8 mouse cellular contexts compared by ENCODE assay signal in the genomic region with DNA sequence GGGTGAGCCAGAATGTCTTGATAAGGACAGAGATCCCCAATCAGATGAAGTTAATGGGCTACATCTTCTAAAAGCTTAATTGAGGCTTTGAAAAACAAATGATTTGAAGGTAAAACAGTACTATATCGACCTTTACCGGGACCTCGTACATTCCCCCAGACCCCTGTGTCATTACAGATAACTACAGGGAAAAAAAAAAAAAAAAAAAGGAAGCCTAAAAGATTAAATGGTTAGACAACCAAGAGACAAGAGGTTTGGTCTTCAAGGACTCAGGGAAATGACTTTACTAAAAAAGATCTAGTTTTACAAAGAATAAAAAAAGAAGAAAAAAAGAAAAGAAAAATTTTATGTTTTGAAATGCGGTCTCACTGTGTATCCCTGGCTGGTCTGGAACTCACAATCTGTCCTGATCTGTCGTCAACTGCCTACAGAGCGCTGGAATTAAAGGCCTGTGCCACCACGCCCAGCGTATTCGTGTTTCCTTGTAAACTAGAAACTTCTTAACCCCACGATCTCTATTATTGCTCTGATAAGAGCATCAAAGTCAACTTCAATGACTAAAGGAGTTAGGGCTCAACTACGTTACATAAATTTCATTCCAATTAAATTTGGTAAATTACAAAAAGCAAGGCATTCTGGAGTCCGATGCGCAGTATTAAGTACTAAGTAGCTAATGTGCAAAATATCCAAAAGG. TPM values are rescaled to one million over a fixed set of nuclear protein-coding genes. Genes with fewer than 3 reads are reported as not detected.
DNase-seq lines count a peak whose midpoint lies in the region; ATAC-seq and TF ChIP-seq lines count a peak whose summit lies in the region.

No protein-coding gene starts in this region.

- H3K4me3 ChIP-seq in heart, embryonic 15.5 days = peak overlapping the region; percentile 84
- peak overlapping the region; percentile 84 for H3K4me3 ChIP-seq in G1E (ENCODE audit: low read depth, low read length)
- H3K4me3 ChIP-seq in forebrain, embryonic 10.5 days = peak overlapping the region; percentile 94
- peak overlapping the region; percentile 95 for H3K4me3 ChIP-seq in liver, embryonic 11.5 days (ENCODE audit: low read depth, low read length)
- peak overlapping the region; percentile 97 for H3K4me3 ChIP-seq in stomach, embryonic 15.5 days (replicated peaks)

- TF ChIP-seq CTCF in G1E (IDR thresholded peaks at IDR 0.05; ENCODE audit: low read depth, low read length) = no peak

- H3K9ac ChIP-seq in heart, embryonic 15.5 days = peak overlapping the region; percentile 88
- peak overlapping the region; percentile 87 for H3K9ac ChIP-seq in liver, embryonic 11.5 days (ENCODE audit: low read depth, low read length)
- peak overlapping the region; percentile 93; the same call in 1 of the 2 replicates for H3K9ac ChIP-seq in stomach, embryonic 15.5 days

- H3K27ac ChIP-seq in heart, embryonic 15.5 days = peak overlapping the region; percentile 98
- H3K27ac ChIP-seq in forebrain, embryonic 10.5 days = peak overlapping the region; percentile 99
- H3K27ac ChIP-seq in liver, embryonic 11.5 days (ENCODE audit: low read depth, low read length) = no peak overlapping the region
- H3K27ac ChIP-seq in stomach, embryonic 15.5 days = peak overlapping the region; percentile 97; the same call in 1 of the 2 replicates

- WGBS in heart, embryonic 15.5 days = 12% methylated on average over 13 of the region's 13 CpGs
- 22% methylated on average over 13 of the region's 13 CpGs for WGBS in forebrain, embryonic 10.5 days
- 7% methylated on average over 13 of the region's 13 CpGs for WGBS in liver, embryonic 11.5 days
- WGBS in stomach, embryonic 15.5 days = 12% methylated on average over 13 of the region's 13 CpGs

- ATAC-seq in heart, embryonic 15.5 days (replicated peaks; ENCODE audit: insufficient number of reproducible peaks, insufficient read depth, low FRiP score, low read depth) = no peak
- ATAC-seq in G1E (ENCODE audit: extremely low read depth, insufficient number of reproducible peaks, low FRiP score, poor library complexity, severe bottlenecking) = no peak
- no peak for ATAC-seq in liver, embryonic 11.5 days (replicated peaks; ENCODE audit: low FRiP score)
- ATAC-seq in stomach, embryonic 15.5 days (ENCODE audit: insufficient read depth, low FRiP score, low read depth) = no peak

- no peaks in the 10 kb centered on the region for H3K27me3 ChIP-seq in heart, embryonic 15.5 days
- no peaks in the 10 kb centered on the region for H3K27me3 ChIP-seq in G1E (ENCODE audit: insufficient read depth, low read length)
- no peaks in the 10 kb centered on the region for H3K27me3 ChIP-seq in forebrain, embryonic 10.5 days (ENCODE audit: poor library complexity, severe bottlenecking)
- H3K27me3 ChIP-seq in liver, embryonic 11.5 days (replicated peaks; ENCODE audit: control insufficient read depth, insufficient read depth, low read length) = no peaks in the 10 kb centered on the region
- H3K27me3 ChIP-seq in stomach, embryonic 15.5 days (replicated peaks) = no peaks in the 10 kb centered on the region

- no peaks in the 10 kb centered on the region for H3K36me3 ChIP-seq in heart, embryonic 15.5 days
- peaks cover 43% of the 10 kb centered on the region for H3K36me3 ChIP-seq in G1E (replicated peaks)
- peaks cover 42% of the 10 kb centered on the region for H3K36me3 ChIP-seq in forebrain, embryonic 10.5 days (replicated peaks)
- 0 out of 2 replicates have a peak, but pooled peaks cover 4% of the 10 kb centered on the region for H3K36me3 ChIP-seq in liver, embryonic 11.5 days (ENCODE audit: control insufficient read depth, insufficient read depth, low read length)
- no peaks in the 10 kb centered on the region for H3K36me3 ChIP-seq in stomach, embryonic 15.5 days

- H3K4me1 ChIP-seq in heart, embryonic 15.5 days (replicated peaks) = peaks cover 28% of the 10 kb centered on the region
- H3K4me1 ChIP-seq in G1E (ENCODE audit: insufficient read depth, low read depth, low read length) = peaks cover 29% of the 10 kb centered on the region
- H3K4me1 ChIP-seq in forebrain, embryonic 10.5 days = peaks cover 27% of the 10 kb centered on the region
- peaks cover 23% of the 10 kb centered on the region for H3K4me1 ChIP-seq in liver, embryonic 11.5 days (replicated peaks; ENCODE audit: control insufficient read depth, insufficient read depth, low read length)
- peaks cover 11% of the 10 kb centered on the region for H3K4me1 ChIP-seq in stomach, embryonic 15.5 days

- no peak for DNase-seq in heart, adult 8-10 months (ENCODE audit: low spot score)
- no peak for DNase-seq in G1E (ENCODE audit: low spot score)
- DNase-seq in forebrain, embryonic 10.5 days (ENCODE audit: extremely low spot score, low spot score) = no peak
- DNase-seq in liver, embryonic 11.5 days (ENCODE audit: low spot score) = no peak
- no peak for DNase-seq in Muller cell, postnatal 12 days (ENCODE audit: inconsistent ontology term)
- no peak for DNase-seq in right cerebral cortex, postnatal 10 days (ENCODE audit: low spot score in 2 of 2)

- no peaks in the 10 kb centered on the region for H3K9me3 ChIP-seq in heart, embryonic 15.5 days (replicated peaks)
- H3K9me3 ChIP-seq in G1E (replicated peaks) = no peaks in the 10 kb centered on the region
- H3K9me3 ChIP-seq in forebrain, embryonic 10.5 days = no peaks in the 10 kb centered on the region
- no peaks in the 10 kb centered on the region for H3K9me3 ChIP-seq in liver, embryonic 11.5 days (ENCODE audit: control insufficient read depth, low read length)
- H3K9me3 ChIP-seq in stomach, embryonic 15.5 days = no peaks in the 10 kb centered on the region

- peak overlapping the region; percentile 79 for H3K4me2 ChIP-seq in heart, embryonic 15.5 days
- H3K4me2 ChIP-seq in liver, embryonic 11.5 days = peak overlapping the region; percentile 80
- peak overlapping the region; percentile 57 for H3K4me2 ChIP-seq in stomach, embryonic 15.5 days

RNA-seq across cellular contexts. Expression of a gene that starts 0.9 kb away (rescaled TPM):
- polyA plus RNA-seq in heart, embryonic 15.5 days (2015; fragmentation: Nextera tagmentation; extraction: Ambion mirVana) = 151 and 155 TPM in 2 replicates
- 10 to 100 TPM; 57.8 to 72.1 (median 60.1) TPM for total RNA-seq in heart, adult 8-10 months (2022)
- total RNA-seq in G1E (2014; fragmentation: Nextera tagmentation) (166 and 220 TPM in 2 replicates), G1E (2017) (39.9 and 42.9 TPM in 2 replicates)
- polyA plus RNA-seq in G1E (2012) = 50.9 and 53.3 TPM in 2 replicates
- 259 and 274 TPM in 2 replicates for polyA plus RNA-seq in forebrain, embryonic 10.5 days (2016; fragmentation: Nextera tagmentation; extraction: Ambion mirVana)
- polyA plus RNA-seq in liver, embryonic 11.5 days (2014; fragmentation: Nextera tagmentation; extraction: Ambion mirVana) = 129 and 133 TPM in 2 replicates
- 125 and 137 TPM in 2 replicates for polyA plus RNA-seq in stomach, embryonic 15.5 days (2015; fragmentation: Nextera tagmentation; extraction: Ambion mirVana)

RNA-seq across cellular contexts. Expression of a gene that starts 39.5 kb away (rescaled TPM):
- 7.8 and 8.9 TPM in 2 replicates for polyA plus RNA-seq in heart, embryonic 15.5 days (2015; fragmentation: Nextera tagmentation; extraction: Ambion mirVana)
- 10 to 100 TPM; 10.1 to 14.9 (median 12.7) TPM for total RNA-seq in heart, adult 8-10 months (2022)
- total RNA-seq in G1E (2014; fragmentation: Nextera tagmentation) (14.5 and 18.1 TPM in 2 replicates), G1E (2017) (8.1 and 8.6 TPM in 2 replicates)
- 0.11 and 0.18 TPM in 2 replicates for polyA plus RNA-seq in G1E (2012)
- polyA plus RNA-seq in forebrain, embryonic 10.5 days (2016; fragmentation: Nextera tagmentation; extraction: Ambion mirVana) = 13.4 and 14.6 TPM in 2 replicates
- 9.1 and 10.5 TPM in 2 replicates for polyA plus RNA-seq in liver, embryonic 11.5 days (2014; fragmentation: Nextera tagmentation; extraction: Ambion mirVana)
- polyA plus RNA-seq in stomach, embryonic 15.5 days (2015; fragmentation: Nextera tagmentation; extraction: Ambion mirVana) = 10.0 and 10.9 TPM in 2 replicates

RNA-seq across cellular contexts. Expression of a gene that starts 57.8 kb away (rescaled TPM):
- polyA plus RNA-seq in heart, embryonic 15.5 days (2015; fragmentation: Nextera tagmentation; extraction: Ambion mirVana) = not detected in 2 replicates
- total RNA-seq in heart, adult 8-10 months (2022) = not detected
- total RNA-seq in G1E (2014; fragmentation: Nextera tagmentation) (not detected in 2 replicates), G1E (2017) (not detected in 2 replicates)
- polyA plus RNA-seq in G1E (2012) = not detected in 2 replicates
- 0.17 TPM in 1 of 2 replicates, not detected in the other for polyA plus RNA-seq in forebrain, embryonic 10.5 days (2016; fragmentation: Nextera tagmentation; extraction: Ambion mirVana)
- polyA plus RNA-seq in liver, embryonic 11.5 days (2014; fragmentation: Nextera tagmentation; extraction: Ambion mirVana) = 0.17 and 0.73 TPM in 2 replicates
- 0.17 TPM in 2 replicates for polyA plus RNA-seq in stomach, embryonic 15.5 days (2015; fragmentation: Nextera tagmentation; extraction: Ambion mirVana)
